Mouse (Mus musculus): ENCODE data around the gene Prdx5. TPM values are rescaled to one million over a fixed set of nuclear protein-coding genes. Genes with fewer than 3 reads are reported as not detected.

The Prdx5 gene
- polyA plus RNA-seq, 1 experiment: 974 TPM

GRCm38 (mm10) chr19:6925611-6926329 lies 15.9 kb upstream of the Prdx5 start:
- Histone ChIP-seq H3K4me3 (ENCODE audit: insufficient read depth, low read depth, low read length) (no peak overlapping the region), H3K4me1 (ENCODE audit: control insufficient read depth, insufficient read depth, insufficient read length, low read length) (peaks cover 8% of the 10 kb centered on the region), H3K27ac (replicated peaks; ENCODE audit: low read depth, low read length) (no peak overlapping the region)

GRCm38 (mm10) chr19:6925307-6925573 lies 15.3 kb upstream of the Prdx5 start, which contains the start of gene Catsperz:
TSS of gene Catsperz (minus strand) at chr19:6925380.
- Histone ChIP-seq H3K4me3 (ENCODE audit: insufficient read depth, low read depth, low read length) (peak within 1 kb of the TSS; percentile 25), H3K27ac (replicated peaks; ENCODE audit: low read depth, low read length) (no peak within 1 kb of the TSS), H3K4me1 (ENCODE audit: control insufficient read depth, insufficient read depth, insufficient read length, low read length) (peaks cover 8% of the 10 kb centered on the region)

- Histone ChIP-seq H3K27ac (replicated peaks; ENCODE audit: low read depth, low read length) (no peak overlapping the region), H3K4me3 (ENCODE audit: insufficient read depth, low read depth, low read length) (peak overlapping the region; percentile 25), H3K4me1 (ENCODE audit: control insufficient read depth, insufficient read depth, insufficient read length, low read length) (peaks cover 11% of the 10 kb centered on the region)
Measured at GRCm38 (mm10) chr19:6924461-6925306, 14.8 kb upstream of the Prdx5 start.

- Histone ChIP-seq H3K27ac (replicated peaks; ENCODE audit: low read depth, low read length) (peak overlapping the region; percentile 99), H3K4me3 (ENCODE audit: insufficient read depth, low read depth, low read length) (peak overlapping the region; percentile 73; the same call in 1 of the 2 replicates), H3K4me1 (ENCODE audit: control insufficient read depth, insufficient read depth, insufficient read length, low read length) (peaks cover 11% of the 10 kb centered on the region)
Measured at GRCm38 (mm10) chr19:6922901-6923735, 13.2 kb upstream of the Prdx5 start.

- Histone ChIP-seq H3K4me1 (ENCODE audit: control insufficient read depth, insufficient read depth, insufficient read length, low read length) (peaks cover 11% of the 10 kb centered on the region), H3K4me3 (ENCODE audit: insufficient read depth, low read depth, low read length) (peak within 1 kb of the TSS; percentile 93), H3K27ac (replicated peaks; ENCODE audit: low read depth, low read length) (peak within 1 kb of the TSS; percentile 99)
Measured at GRCm38 (mm10) chr19:6921647-6922567, 12.0 kb upstream of the Prdx5 start, which contains the start of gene Esrra. TSS of gene Esrra (minus strand) at chr19:6921813.

GRCm38 (mm10) chr19:6920741-6921636 lies 11.1 kb upstream of the Prdx5 start:
- Histone ChIP-seq H3K27ac (replicated peaks; ENCODE audit: low read depth, low read length) (peak overlapping the region; percentile 95), H3K4me3 (ENCODE audit: insufficient read depth, low read depth, low read length) (peak overlapping the region; percentile 93), H3K4me1 (ENCODE audit: control insufficient read depth, insufficient read depth, insufficient read length, low read length) (peaks cover 9% of the 10 kb centered on the region; the same call in 1 of the 2 replicates)

GRCm38 (mm10) chr19:6919876-6920740 lies 10.2 kb upstream of the Prdx5 start:
- no peak overlapping the region for H3K27ac ChIP-seq (replicated peaks; ENCODE audit: low read depth, low read length)
- peaks cover 7% of the 10 kb centered on the region; the same call in 1 of the 2 replicates for H3K4me1 ChIP-seq (ENCODE audit: control insufficient read depth, insufficient read depth, insufficient read length, low read length)
- H3K4me3 ChIP-seq (ENCODE audit: insufficient read depth, low read depth, low read length): peak overlapping the region; percentile 93

GRCm38 (mm10) chr19:6919431-6919830 lies 9.5 kb upstream of the Prdx5 start:
- Histone ChIP-seq H3K4me3 (ENCODE audit: insufficient read depth, low read depth, low read length) (no peak overlapping the region), H3K4me1 (ENCODE audit: control insufficient read depth, insufficient read depth, insufficient read length, low read length) (peaks cover 3% of the 10 kb centered on the region; the same call in 1 of the 2 replicates), H3K27ac (replicated peaks; ENCODE audit: low read depth, low read length) (no peak overlapping the region)

GRCm38 (mm10) chr19:6918321-6918720 lies 8.4 kb upstream of the Prdx5 start:
- H3K27ac ChIP-seq (replicated peaks; ENCODE audit: low read depth, low read length): no peak overlapping the region

GRCm38 (mm10) chr19:6916496-6916895 lies 6.6 kb upstream of the Prdx5 start:
- Histone ChIP-seq H3K4me1 (ENCODE audit: control insufficient read depth, insufficient read depth, insufficient read length, low read length) (peaks cover 3% of the 10 kb centered on the region; the same call in 1 of the 2 replicates), H3K4me3 (ENCODE audit: insufficient read depth, low read depth, low read length) (no peak overlapping the region), H3K27ac (replicated peaks; ENCODE audit: low read depth, low read length) (no peak overlapping the region; the same call in 1 of the 2 replicates)

More at GRCm38 (mm10) chr19:6918321-6918720, 8.4 kb upstream of the Prdx5 start:
- H3K4me1 ChIP-seq (ENCODE audit: control insufficient read depth, insufficient read depth, insufficient read length, low read length): peaks cover 3% of the 10 kb centered on the region; the same call in 1 of the 2 replicates
- no peak overlapping the region for H3K4me3 ChIP-seq (ENCODE audit: insufficient read depth, low read depth, low read length)

- H3K27ac ChIP-seq (replicated peaks; ENCODE audit: low read depth, low read length): no peak overlapping the region
- H3K4me3 ChIP-seq (ENCODE audit: insufficient read depth, low read depth, low read length): no peak overlapping the region
- H3K4me1 ChIP-seq (ENCODE audit: control insufficient read depth, insufficient read depth, insufficient read length, low read length): peaks cover 3% of the 10 kb centered on the region; the same call in 1 of the 2 replicates
Measured at GRCm38 (mm10) chr19:6915276-6915675, 5.4 kb upstream of the Prdx5 start.

GRCm38 (mm10) chr19:6914540-6914939 lies 4.6 kb upstream of the Prdx5 start:
- no peaks in the 10 kb centered on the region; the same call in 1 of the 2 replicates for H3K4me1 ChIP-seq (ENCODE audit: control insufficient read depth, insufficient read depth, insufficient read length, low read length)
- H3K27ac ChIP-seq (replicated peaks; ENCODE audit: low read depth, low read length): no peak overlapping the region
- H3K4me3 ChIP-seq (ENCODE audit: insufficient read depth, low read depth, low read length): no peak overlapping the region
